Mouse (Mus musculus): Measurements from ENCODE around the gene Tom1l1.

Tom1l1 gene

DNA sequence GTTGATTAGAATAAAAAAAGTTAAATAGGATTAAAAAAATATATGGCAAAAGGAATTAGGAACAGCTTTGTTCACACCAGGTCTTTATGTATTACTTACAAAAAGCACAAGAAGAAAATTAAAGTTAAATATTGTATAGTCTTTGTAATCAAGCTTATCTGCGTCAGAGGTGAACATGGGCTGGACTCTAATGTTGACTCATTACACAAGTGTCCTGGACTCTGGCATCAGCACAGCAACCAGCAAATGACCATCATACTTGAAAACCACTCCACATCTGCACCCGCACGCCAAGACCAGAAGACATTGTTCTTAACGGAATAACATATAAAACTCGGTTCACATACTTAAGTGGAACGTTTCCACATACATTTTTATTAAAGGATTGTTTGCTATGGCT lies 20.8 kb downstream of the Tom1l1 start:
- no peak for DNase-seq (ENCODE audit: low spot score)

DNA sequence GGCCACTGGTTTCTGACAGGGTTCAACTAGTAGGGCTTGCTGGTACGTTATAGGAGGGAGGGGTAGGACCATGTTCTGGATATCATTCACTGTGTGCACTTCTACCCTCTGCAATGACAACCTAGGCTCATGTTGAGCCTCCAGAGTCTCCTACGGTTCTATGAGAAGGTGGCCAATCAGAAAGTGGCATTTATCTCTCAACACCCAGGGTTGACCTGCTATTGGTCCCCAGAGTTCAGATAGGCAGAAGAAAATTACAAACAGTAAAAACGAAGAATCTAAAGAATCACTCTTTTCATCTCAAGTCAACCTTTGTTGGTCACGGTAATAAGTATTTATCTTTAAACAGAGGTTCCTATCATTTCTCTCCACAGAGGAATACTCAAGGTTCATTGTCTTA lies 21.2 kb downstream of the Tom1l1 start:
- no peak for DNase-seq (ENCODE audit: low spot score)

GRCm38 (mm10) chr11:90666144-90666757 lies 21.9 kb downstream of the Tom1l1 start:
- no peak for DNase-seq (ENCODE audit: low spot score)

DNA sequence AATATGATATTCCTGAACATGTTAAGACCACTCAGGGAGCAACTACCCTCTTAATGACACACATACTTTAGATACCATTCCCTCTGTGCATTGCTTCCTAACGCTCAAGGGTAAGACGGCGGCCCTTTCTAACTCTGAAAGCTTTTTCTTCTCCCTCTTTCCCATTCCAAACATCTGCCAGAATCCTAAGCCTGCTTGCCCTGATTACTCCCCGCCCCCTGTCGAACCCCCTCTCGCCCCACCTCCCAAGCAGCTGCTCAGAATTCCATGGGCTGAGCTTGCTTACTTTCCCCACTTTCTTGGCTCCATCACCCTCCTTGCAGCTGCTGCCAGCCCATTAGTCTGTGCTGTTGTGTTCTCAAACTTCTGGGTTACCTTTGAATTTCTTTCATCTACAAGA lies 23.0 kb downstream of the Tom1l1 start:
- no peak for DNase-seq (ENCODE audit: low spot score)

DNA sequence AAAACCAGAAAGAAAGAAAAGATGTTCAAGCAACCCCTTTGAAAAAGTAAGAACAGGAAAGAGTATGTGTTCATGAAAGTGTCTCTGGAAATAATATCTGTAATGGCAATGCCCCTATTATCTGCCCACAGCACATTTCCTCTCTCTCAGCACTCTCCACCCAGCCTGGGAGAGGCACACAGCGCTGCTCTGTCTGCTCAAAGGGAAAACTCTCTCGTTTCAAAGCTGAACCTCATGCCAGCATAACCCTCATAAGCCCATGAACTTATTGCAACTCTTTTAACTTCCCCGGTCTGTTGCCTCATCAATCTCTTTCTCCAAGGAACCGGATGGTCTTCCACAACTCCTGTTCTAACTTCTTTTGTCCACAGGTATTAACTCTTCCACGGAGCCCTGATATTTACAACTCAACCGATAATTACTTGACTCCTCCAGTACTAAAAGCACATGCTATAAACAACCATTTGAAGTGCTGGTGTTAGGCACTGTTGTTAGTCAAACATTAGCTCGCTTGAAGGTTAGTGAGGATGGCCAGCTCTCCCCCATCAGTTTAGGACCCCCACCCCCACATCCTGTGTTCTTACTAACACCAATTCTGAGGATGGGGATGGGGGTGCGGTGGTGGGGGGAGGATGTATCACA lies 23.7 kb downstream of the Tom1l1 start:
- DNase-seq (ENCODE audit: low spot score) = no peak

DNA sequence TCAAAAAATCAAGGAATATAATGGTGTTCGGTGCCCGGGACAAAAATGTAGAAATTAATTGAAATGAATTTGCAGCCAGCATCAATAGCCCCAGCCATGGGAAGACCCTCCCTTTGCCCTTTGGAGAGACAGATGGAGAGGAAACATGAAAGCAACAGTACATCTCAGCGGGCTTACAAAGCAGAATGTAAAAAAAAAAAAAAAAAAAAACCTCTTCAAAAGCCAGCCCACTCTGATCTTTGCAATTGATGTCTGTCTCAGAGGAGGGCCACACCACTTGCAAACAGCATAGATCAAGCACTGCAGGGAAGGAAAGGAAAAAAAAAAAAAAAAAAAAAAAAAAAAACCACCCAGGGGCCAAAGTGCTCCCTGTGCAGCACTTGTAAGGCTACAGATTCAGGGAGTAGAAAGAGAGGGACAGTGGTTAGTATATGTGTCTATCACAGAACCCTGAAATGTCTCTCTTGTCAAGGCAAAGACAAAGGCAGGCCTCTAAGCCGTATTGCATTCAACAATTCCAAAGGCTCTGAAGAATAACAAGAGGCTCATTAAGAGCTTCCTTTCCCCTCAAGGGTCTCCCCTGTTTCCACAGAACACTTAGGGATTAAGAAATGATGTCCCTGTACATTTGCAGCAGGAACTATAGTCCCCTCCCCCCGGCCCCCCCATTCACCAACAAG lies 24.4 kb downstream of the Tom1l1 start:
- DNase-seq (ENCODE audit: low spot score) = no peak

DNA sequence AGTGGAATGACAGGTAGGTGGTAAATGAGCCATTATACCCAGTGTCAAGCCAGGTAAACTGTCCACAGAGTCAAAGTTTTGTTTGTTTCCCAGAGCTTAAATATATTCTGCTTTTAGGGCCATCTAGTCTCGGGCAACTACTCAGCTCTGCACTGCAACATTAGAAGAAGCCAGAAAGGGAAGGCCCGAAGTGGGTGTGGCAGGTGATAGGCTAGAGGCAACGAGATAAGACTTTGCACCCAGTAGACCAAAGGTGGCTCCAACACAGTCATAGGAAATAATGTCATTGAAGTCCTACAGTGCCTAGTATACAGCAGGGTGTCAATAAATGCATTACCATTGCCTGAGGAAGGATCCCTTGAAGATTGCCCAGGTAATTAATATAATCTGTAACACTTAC lies 25.1 kb downstream of the Tom1l1 start:
- DNase-seq (ENCODE audit: low spot score) = no peak

DNA sequence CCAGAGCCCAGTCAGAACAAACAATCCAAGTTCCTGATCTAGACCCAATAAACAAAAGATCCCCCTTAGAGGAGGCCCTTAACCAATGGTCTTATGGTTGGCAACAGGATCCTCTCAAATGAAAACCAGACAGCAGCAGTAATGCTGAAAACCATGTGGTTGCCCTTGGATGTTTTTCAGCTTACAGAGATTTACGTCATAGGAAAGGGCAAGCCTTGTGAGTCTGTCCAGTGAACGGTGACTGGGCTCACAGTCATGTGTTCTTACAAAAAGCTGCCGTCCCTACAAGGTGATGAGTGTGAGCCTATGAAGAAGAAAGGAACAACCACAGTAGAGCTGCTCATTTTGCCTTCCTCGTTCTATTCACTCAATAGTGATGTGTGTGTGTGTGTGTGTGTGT lies 27.5 kb downstream of the Tom1l1 start:
- DNase-seq (ENCODE audit: low spot score) = no peak

DNA sequence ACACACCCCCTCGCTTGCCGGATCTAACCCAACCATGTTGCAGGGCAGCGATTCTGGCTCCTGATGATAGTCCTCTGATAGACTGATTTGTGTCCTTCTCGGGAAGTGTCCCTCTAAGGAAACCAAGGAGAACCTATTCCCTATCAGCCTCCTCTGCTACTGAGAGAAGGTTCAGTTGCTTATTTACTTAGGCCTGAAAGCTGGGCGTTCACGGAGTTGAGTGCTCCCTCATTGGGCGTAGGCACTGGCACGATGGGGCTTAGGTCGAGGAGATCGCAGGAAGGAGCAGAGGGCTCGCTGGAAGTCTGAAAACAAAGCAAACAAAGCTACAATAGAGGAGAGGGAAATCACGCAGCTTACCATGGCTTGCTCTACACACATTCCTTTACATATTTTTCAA lies 30.6 kb downstream of the Tom1l1 start:
- DNase-seq (ENCODE audit: low spot score) = no peak

DNA sequence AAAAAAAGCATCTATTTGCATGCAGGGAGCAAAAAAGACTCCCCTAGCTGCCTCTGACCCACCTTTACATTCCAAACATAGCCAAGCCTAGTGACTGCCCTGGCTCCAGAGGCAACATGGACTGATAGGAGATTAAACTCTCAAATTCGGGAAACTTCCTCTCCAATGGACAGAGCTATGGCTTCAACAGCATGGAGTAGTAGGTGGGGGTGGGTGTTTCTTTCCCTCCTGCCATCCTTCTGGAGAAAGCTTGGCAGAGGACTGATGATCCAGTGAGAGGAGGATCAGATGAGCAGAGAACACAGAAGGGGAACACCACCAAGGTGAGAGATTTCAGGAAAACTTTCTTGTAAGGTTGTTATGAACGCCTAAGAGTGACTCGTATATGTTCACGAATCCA lies 35.6 kb downstream of the Tom1l1 start:
- no peak for DNase-seq (ENCODE audit: low spot score)

- DNase-seq (ENCODE audit: low spot score) = no peak
These were observed 37.8 kb downstream of the Tom1l1 start for GRCm38 (mm10) chr11:90650231-90650885.

GRCm38 (mm10) chr11:90649777-90650176 lies 38.4 kb downstream of the Tom1l1 start:
- DNase-seq (ENCODE audit: low spot score) = no peak

- DNase-seq (ENCODE audit: low spot score) = no peak
These were observed 49.8 kb downstream of the Tom1l1 start for GRCm38 (mm10) chr11:90638312-90638830.

DNA sequence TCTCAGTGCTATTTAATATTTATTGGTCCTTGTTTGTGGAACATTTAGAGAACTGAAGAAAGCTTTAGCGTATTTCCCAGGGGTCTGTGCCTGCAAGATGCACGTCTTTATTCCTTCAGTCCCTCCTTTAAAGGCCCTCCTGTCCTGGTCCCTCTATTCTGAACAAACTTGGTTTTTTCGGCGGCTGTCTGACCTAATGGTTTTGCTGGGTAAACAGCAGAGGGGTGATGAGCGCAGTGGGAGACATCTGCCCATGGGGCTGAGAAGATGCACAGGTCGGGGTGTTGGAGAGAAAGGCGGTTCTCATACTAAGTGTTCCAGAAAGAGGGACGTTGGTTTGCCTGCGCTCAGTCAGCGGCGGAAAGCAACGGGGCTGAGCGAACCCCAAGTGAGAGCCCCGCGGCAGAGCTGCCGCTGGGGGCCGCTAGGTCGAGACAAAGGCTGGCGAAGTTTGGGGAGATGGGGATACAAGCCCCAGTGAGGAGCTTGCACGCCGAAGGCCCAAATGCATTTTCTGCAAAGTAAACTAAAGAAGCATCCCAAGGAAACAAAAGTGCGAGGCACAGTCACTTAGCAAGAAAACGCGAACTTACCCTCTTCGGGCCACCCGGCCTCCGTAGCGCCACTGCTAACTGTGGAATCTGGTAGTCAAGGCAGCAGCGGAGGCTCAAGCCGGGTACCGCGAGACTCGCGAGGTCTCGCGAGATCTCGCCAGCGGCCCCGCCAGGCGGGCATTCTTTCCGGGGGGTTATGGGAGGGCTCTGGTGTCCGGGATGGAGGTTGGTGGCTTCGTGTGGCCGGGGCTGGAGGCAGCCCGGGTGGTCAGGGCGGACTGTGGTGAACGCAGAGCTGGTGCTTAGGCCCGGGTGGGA lies 50.5 kb downstream of the Tom1l1 start, which contains the start of the genes Stxbp4 and Cox11:
Stxbp4 (minus strand) TSS at position 645 of the 872 bp plus-strand sequence.
Cox11 (plus strand) TSS at position 734 of the 872 bp plus-strand sequence.
- peak; percentile 83 for DNase-seq (ENCODE audit: low spot score)

DNA sequence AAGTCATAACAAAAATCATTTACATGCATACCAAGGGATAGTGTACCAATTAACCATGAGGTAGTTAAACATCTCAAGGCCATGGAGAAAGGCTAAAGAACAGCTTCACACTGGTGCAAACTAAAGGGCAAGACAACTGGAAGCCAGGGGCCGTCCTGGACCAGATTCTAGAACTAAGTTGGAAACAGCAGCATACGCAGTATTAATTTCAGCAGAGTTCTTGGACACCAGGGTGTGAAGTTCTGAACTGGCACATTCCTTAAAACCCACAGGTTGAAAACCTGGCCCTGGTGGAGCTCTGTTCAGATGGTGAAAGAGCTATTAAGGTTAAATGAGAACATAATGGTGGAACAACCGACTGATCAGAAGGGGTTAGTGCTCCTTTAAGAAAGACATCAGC lies 53.5 kb downstream of the Tom1l1 start:
- DNase-seq (ENCODE audit: low spot score) = no peak

DNA sequence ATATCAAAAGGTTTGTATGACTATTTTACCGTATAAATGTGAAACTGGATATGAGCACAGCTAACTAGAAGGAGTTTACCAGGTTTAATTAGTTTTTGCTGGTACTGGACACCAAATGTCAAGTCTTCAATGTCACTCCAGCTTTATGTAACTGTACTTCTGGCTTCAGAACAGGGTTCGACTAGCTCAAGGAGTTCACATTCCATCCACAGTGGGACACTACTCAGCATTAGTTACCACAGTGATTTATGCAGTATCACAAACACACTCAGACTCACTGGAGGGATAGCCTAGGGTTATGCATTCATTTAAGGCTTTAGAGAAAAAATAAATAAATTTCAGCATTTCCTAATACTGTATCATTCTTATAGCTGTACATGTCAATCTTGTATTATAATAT lies 55.7 kb downstream of the Tom1l1 start:
- DNase-seq (ENCODE audit: low spot score) = no peak

DNA sequence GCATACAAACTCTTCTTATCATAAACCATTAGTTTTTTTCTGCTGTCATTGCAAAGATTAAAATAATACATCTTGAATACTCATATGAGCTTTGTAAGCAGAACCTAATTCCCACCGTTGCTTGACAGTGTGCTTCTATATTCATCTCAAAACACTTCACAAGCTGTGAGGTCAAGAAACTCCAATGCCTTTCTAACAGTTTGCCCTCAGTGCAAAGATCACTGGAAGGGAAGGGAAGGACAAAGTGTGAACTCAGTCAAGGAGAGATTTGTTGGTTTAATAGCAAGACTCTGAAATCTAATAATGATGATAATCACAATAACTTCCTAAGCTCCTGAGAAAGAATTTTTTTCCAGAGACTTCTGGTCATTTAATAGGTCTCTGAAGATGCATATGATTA lies 60.4 kb downstream of the Tom1l1 start:
- DNase-seq (ENCODE audit: low spot score) = no peak

DNA sequence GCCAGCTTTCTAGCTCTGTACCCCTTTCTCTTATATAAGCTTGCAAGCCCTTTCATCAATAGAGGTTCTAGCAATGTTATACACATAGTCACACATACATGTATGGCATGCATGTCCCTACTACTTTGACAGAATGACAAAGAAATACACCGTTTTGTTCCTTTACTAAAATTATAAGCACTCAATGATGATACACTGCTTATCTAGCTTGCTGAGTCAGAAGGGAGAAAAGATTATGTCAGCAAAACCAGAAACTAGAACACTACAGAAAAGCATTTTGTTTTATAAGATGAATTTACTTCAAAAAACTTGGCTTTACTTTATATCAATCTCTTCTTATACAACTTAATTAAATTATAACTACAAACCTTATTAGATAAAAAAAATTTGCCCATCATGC lies 63.0 kb downstream of the Tom1l1 start:
- no peak for DNase-seq (ENCODE audit: low spot score)

- no peak for DNase-seq (ENCODE audit: low spot score)
These were observed 64.7 kb downstream of the Tom1l1 start for GRCm38 (mm10) chr11:90623477-90623876.

GRCm38 (mm10) chr11:90622500-90622899 lies 65.7 kb downstream of the Tom1l1 start:
- no peak for DNase-seq (ENCODE audit: low spot score)

DNA sequence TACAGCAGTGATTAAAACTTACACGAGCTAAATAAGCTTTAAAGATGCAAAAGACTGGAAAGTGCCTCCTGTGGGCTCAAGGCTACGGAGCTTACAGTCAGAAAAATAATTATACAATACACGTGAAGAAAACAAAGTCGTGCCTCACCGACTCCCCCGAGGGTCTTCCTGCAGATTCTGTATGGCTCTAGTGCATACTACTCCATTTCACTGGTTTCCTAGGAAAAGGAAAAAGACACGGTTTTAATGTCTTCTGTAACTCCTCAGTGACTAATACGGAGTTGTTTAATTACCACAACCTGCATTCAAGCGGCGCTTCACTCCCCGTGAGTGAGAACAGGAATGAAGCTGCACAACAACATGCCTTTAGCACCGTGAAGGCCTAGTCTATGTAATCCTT lies 66.1 kb downstream of the Tom1l1 start:
- no peak for DNase-seq (ENCODE audit: low spot score)

- no peak for DNase-seq (ENCODE audit: low spot score)
These were observed 71.7 kb downstream of the Tom1l1 start for GRCm38 (mm10) chr11:90616431-90616830.
